ENCODE assay signal across 8 mouse cellular contexts in the genomic region with DNA sequence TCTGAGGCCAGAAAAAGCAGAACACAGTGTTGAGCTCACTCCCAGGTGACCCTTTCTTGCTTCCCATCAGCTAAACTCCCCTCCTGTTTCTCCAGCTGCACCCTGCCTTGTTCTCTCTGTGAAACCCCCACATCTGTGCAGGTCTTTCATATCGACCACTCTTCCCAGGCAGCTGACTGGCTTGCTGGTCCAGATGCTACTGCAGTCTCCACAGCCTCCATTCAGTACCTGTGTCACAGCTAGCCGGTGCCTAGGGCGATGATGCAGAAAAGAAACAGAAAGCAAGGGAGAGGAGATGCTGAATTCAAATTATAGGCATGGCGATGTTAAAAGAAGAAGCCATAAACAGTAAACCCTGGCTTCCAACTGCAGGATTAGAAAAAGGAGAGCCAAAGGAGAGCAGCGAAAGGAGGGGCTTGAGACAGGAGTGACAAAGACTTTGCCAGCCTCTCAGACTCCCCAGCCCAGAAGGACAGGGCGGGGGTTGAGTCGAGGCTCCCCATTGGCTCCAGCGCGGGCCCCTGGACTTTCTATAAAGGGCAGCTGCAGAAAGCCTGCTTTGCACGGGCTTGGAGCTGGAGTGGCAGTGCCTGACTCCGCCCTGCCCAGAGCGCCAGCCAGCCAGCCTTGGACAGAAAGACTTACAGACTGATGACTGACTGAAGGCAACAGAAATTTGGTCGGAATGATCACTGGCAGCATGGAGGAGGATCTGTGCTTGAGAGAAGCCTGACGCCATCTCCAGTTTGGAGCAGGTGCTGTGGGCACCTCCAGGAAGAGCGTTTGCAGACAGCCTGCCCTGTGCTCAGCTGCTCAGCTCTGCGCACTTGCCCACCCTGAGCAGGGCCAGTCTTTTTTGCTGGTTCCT. TPM values are rescaled to one million over a fixed set of nuclear protein-coding genes. Genes with fewer than 3 reads are reported as not detected.
A peak's percentile ranks its signal among the peaks of the same experiment; 100 is the strongest.
DNase-seq lines count a peak whose midpoint lies in the region; ATAC-seq lines count a peak whose summit lies in the region.

A gene (plus strand): TSS at position 535 of the 868 bp plus-strand sequence.

- H3K9me3 ChIP-seq in midbrain, embryonic 13.5 days: no peaks in the 10 kb centered on the region
- no peaks in the 10 kb centered on the region for H3K9me3 ChIP-seq in stomach, embryonic 15.5 days

- no peaks in the 10 kb centered on the region for H3K27me3 ChIP-seq in midbrain, embryonic 13.5 days
- H3K27me3 ChIP-seq in stomach, embryonic 15.5 days (replicated peaks): no peaks in the 10 kb centered on the region

- 27% methylated on average over 16 of the region's 16 CpGs for WGBS in midbrain, embryonic 13.5 days
- WGBS in stomach, embryonic 15.5 days: 26% methylated on average over 16 of the region's 16 CpGs

- peak within 1 kb of the TSS; percentile 50 for H3K4me2 ChIP-seq in midbrain, embryonic 13.5 days (replicated peaks)
- peak within 1 kb of the TSS; percentile 48 for H3K4me2 ChIP-seq in stomach, embryonic 15.5 days

- 0 out of 2 replicates have a peak, but pooled peaks cover 2% of the 10 kb centered on the region for H3K4me1 ChIP-seq in midbrain, embryonic 13.5 days (replicated peaks)
- no peaks in the 10 kb centered on the region for H3K4me1 ChIP-seq in stomach, embryonic 15.5 days

- ATAC-seq in hematopoietic stem cell, adult 5-6 weeks (replicated peaks in 1 of 2; ENCODE audit: insufficient read depth in 1 of 2, low FRiP score in 2 of 2, low TSS enrichment in 1 of 2, low read depth in 1 of 2, poor library complexity in 2 of 2, severe bottlenecking in 2 of 2): peak; percentile 95 to 99
- peak; percentile 100 for ATAC-seq in midbrain, embryonic 13.5 days
- ATAC-seq in stomach, embryonic 15.5 days (ENCODE audit: insufficient read depth, low FRiP score, low read depth): peak; percentile 90
- no peak for ATAC-seq in monocyte, adult 5-6 weeks (replicated peaks; ENCODE audit: insufficient number of reproducible peaks, low FRiP score, low TSS enrichment, poor library complexity, severe bottlenecking)

- peak within 1 kb of the TSS; percentile 42 for H3K9ac ChIP-seq in midbrain, embryonic 13.5 days (replicated peaks)
- no peak within 1 kb of the TSS for H3K9ac ChIP-seq in stomach, embryonic 15.5 days

- H3K4me3 ChIP-seq in midbrain, embryonic 13.5 days (replicated peaks): peak within 1 kb of the TSS; percentile 42
- peak within 1 kb of the TSS; percentile 21 for H3K4me3 ChIP-seq in stomach, embryonic 15.5 days (replicated peaks)

- peak within 1 kb of the TSS; percentile 55 for H3K27ac ChIP-seq in midbrain, embryonic 13.5 days
- no peak within 1 kb of the TSS for H3K27ac ChIP-seq in stomach, embryonic 15.5 days

- no peaks in the 10 kb centered on the region for H3K36me3 ChIP-seq in midbrain, embryonic 13.5 days
- no peaks in the 10 kb centered on the region for H3K36me3 ChIP-seq in stomach, embryonic 15.5 days

- peak; percentile 60 for DNase-seq in adrenal gland, postnatal 10 days
- DNase-seq in cerebellum, postnatal 14 days: peak; percentile 56 to 64
- DNase-seq in frontal cortex, postnatal 10 days (ENCODE audit: low spot score in 2 of 2): peak; percentile 50 to 62
- DNase-seq in left cerebral cortex, adult 18-20 months (ENCODE audit: low spot score in 2 of 2): peak; percentile 55 to 73

RNA-seq across cellular contexts. Expression of the gene that starts here (rescaled TPM):
- total RNA-seq in adrenal gland, postnatal 10 days (2021): under 1 TPM; 0.64 to 0.66 TPM
- 0.06 TPM in 1 of 2 replicates, not detected in the other for total RNA-seq in hematopoietic stem cell, adult 5-6 weeks (2017)
- 10 to 100 TPM; 10.9 to 11.4 TPM for total RNA-seq in left cerebral cortex, adult 18-20 months (2021)
- polyA plus RNA-seq in midbrain, embryonic 13.5 days (2015; fragmentation: Nextera tagmentation; extraction: Ambion mirVana): 5.5 and 6.4 TPM in 2 replicates
- 0.28 and 0.44 TPM in 2 replicates for polyA plus RNA-seq in stomach, embryonic 15.5 days (2015; fragmentation: Nextera tagmentation; extraction: Ambion mirVana)
- total RNA-seq in monocyte, adult 5-6 weeks (2017): not detected in 3 replicates

Comparison
In these comparisons a context has a peak if more than half of its experiments do, and no peak if none do; other contexts are left out.
1. RNA of the gene that starts here (total RNA-seq): 10.9 to 11.4 TPM in left cerebral cortex, adult 18-20 months; 0.64 to 0.66 TPM in adrenal gland, postnatal 10 days, 0.06 TPM in hematopoietic stem cell, adult 5-6 weeks and not detected in monocyte, adult 5-6 weeks; every median in the first group is over 4 times any median in the second.
2. Peak in DNase-seq in adrenal gland, postnatal 10 days; RNA of the gene not detected or under 1 TPM.
3. Peak in ATAC-seq in hematopoietic stem cell, adult 5-6 weeks; RNA of the gene not detected or under 1 TPM.
4. Peak in ATAC-seq, H3K4me3 ChIP-seq and H3K4me2 ChIP-seq in stomach, embryonic 15.5 days; RNA of the gene not detected or under 1 TPM.
5. Peak in every context shown above with its lines, with median percentiles within 50 percentile points of each other: DNase-seq.